Mouse (Mus musculus): Measurements from ENCODE around the gene Samd3. TPM values are rescaled to one million over a fixed set of nuclear protein-coding genes. Genes with fewer than 3 reads are reported as not detected.

The Samd3 gene
- polyA plus RNA-seq, 1 experiment from 2014 or later = 0.18 TPM

GRCm38 (mm10) chr10:26226734-26227133 lies 2.8 kb upstream of the Samd3 start:
- no peak overlapping the region for H3K27ac ChIP-seq (ENCODE audit: low read length)
- H3K27me3 ChIP-seq (replicated peaks; ENCODE audit: insufficient read depth, low read length) = no peaks in the 10 kb centered on the region
- ATAC-seq (peak; percentile 55; the same call in 1 of the 2 replicates), DNase-seq (ENCODE audit: low spot score) (peak; percentile 17)
- H3K9me3 ChIP-seq (ENCODE audit: low read length) = no peaks in the 10 kb centered on the region
- H3K4me3 ChIP-seq (ENCODE audit: low read depth, low read length) = no peak overlapping the region
- 27% methylated on average over 2 of the region's 2 CpGs for WGBS
- no peak overlapping the region for H3K4me2 ChIP-seq (replicated peaks; ENCODE audit: low read depth, low read length)
- H3K9ac ChIP-seq (replicated peaks; ENCODE audit: low read depth) = no peak overlapping the region
- H3K4me1 ChIP-seq (ENCODE audit: insufficient read depth, low read depth, low read length) = no peaks in the 10 kb centered on the region
- no peaks in the 10 kb centered on the region for H3K36me3 ChIP-seq (ENCODE audit: insufficient read depth, low read length)
- TF ChIP-seq CTCF (IDR thresholded peaks at IDR 0.05) (no peak), EP300 (IDR thresholded peaks at IDR 0.05) (no peak)

DNA sequence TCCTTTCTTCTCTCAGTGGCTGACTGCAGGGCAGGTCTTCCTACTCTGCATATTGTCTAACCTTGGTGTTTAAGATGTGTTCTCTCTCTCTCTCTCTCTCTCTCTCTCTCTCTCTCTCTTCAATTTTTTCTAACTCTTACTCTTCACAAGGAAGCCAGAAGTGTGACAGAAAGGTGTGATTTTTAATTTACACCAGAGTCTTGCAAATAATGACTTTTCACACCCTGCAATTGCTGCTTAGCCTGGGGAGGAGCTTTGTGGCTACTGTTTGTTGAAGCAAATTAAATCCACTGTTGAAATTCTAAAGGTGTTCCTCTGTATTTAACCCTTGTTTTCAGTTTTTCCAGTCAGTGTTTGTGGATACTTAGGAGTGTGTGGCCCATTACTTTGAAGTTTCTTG lies 1.3 kb upstream of the Samd3 start:
- H3K9ac ChIP-seq (replicated peaks; ENCODE audit: low read depth) = no peak overlapping the region
- no peak for TF ChIP-seq CTCF (IDR thresholded peaks at IDR 0.05)
- TF ChIP-seq EP300 (IDR thresholded peaks at IDR 0.05) = no peak
- no peaks in the 10 kb centered on the region for H3K4me1 ChIP-seq (ENCODE audit: insufficient read depth, low read depth, low read length)
- no peaks in the 10 kb centered on the region for H3K9me3 ChIP-seq (ENCODE audit: low read length)
- no peak overlapping the region for H3K4me3 ChIP-seq (ENCODE audit: low read depth, low read length)
- H3K27ac ChIP-seq (ENCODE audit: low read length) = no peak overlapping the region
- H3K27me3 ChIP-seq (replicated peaks; ENCODE audit: insufficient read depth, low read length) = no peaks in the 10 kb centered on the region
- DNase-seq (ENCODE audit: low spot score) (no peak), ATAC-seq (no peak)
- no peak overlapping the region for H3K4me2 ChIP-seq (replicated peaks; ENCODE audit: low read depth, low read length)
- no peaks in the 10 kb centered on the region for H3K36me3 ChIP-seq (ENCODE audit: insufficient read depth, low read length)

DNA sequence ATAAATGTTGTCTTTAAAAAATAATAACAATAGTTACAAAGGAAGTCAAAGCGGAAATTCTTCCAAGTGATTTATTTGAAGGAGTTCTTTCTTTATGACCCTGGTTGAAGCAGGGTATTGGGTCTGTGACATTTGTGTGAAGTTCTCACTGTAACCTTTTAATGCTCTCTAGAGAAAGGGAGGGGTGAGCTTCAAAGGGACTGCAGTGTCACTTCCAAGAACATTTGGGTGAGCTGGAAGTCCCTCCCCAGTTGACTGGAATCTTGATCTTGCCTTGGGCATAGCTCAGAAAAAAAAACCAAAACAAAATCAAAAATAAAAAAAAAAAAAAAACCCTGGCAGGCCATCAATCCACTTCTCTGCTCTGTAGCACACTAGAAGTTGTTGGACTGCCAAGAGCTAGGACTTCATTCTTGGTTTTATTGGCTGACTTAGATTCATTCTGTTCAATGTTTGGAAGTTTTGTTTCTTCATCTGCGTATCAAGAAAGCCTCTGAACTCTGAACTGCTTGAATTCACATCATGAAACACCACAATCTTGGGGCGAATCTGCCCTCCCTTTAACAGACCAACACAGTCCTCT lies 2.7 kb downstream of the Samd3 start:
- no peak overlapping the region for H3K27ac ChIP-seq (ENCODE audit: low read length)
- 61% methylated on average over 3 of the region's 3 CpGs for WGBS

GRCm38 (mm10) chr10:26238559-26238958 lies 9.1 kb downstream of the Samd3 start:
- no peak for TF ChIP-seq EP300 (IDR thresholded peaks at IDR 0.05)
- TF ChIP-seq CTCF (IDR thresholded peaks at IDR 0.05) = peak; percentile 46
- DNase-seq (ENCODE audit: low spot score) = no peak
- H3K27me3 ChIP-seq (replicated peaks; ENCODE audit: insufficient read depth, low read length) = no peaks in the 10 kb centered on the region
- peak; percentile 47 for ATAC-seq
- no peak overlapping the region for H3K4me3 ChIP-seq (ENCODE audit: low read depth, low read length)
- no peaks in the 10 kb centered on the region for H3K4me1 ChIP-seq (ENCODE audit: insufficient read depth, low read depth, low read length)
- no peak overlapping the region for H3K4me2 ChIP-seq (replicated peaks; ENCODE audit: low read depth, low read length)
- no peaks in the 10 kb centered on the region for H3K9me3 ChIP-seq (ENCODE audit: low read length)
- H3K9ac ChIP-seq (replicated peaks; ENCODE audit: low read depth) = no peak overlapping the region
- H3K36me3 ChIP-seq (ENCODE audit: insufficient read depth, low read length) = no peaks in the 10 kb centered on the region
- 31% methylated on average over 4 of the region's 4 CpGs for WGBS
- no peak overlapping the region for H3K27ac ChIP-seq (ENCODE audit: low read length)

More for the DNA sequence above, 2.7 kb downstream of the Samd3 start:
- DNase-seq (ENCODE audit: low spot score) (peak; percentile 32), ATAC-seq (peak; percentile 57)
- Histone ChIP-seq H3K4me2 (replicated peaks; ENCODE audit: low read depth, low read length) (no peak overlapping the region), H3K9ac (replicated peaks; ENCODE audit: low read depth) (no peak overlapping the region), H3K36me3 (ENCODE audit: insufficient read depth, low read length) (no peaks in the 10 kb centered on the region), H3K4me1 (ENCODE audit: insufficient read depth, low read depth, low read length) (no peaks in the 10 kb centered on the region), H3K9me3 (ENCODE audit: low read length) (no peaks in the 10 kb centered on the region), H3K4me3 (ENCODE audit: low read depth, low read length) (no peak overlapping the region), H3K27me3 (replicated peaks; ENCODE audit: insufficient read depth, low read length) (no peaks in the 10 kb centered on the region)
- no peak for TF ChIP-seq CTCF (IDR thresholded peaks at IDR 0.05)
- peak; percentile 23; the same call in 1 of the 2 replicates for TF ChIP-seq EP300 (IDR thresholded peaks at IDR 0.05)

- DNase-seq (ENCODE audit: low spot score) (peak; percentile 46), ATAC-seq (peak; percentile 56)
- Histone ChIP-seq H3K27ac (ENCODE audit: low read length) (no peak overlapping the region), H3K36me3 (ENCODE audit: insufficient read depth, low read length) (no peaks in the 10 kb centered on the region), H3K4me2 (replicated peaks; ENCODE audit: low read depth, low read length) (no peak overlapping the region), H3K27me3 (replicated peaks; ENCODE audit: insufficient read depth, low read length) (no peaks in the 10 kb centered on the region), H3K4me1 (ENCODE audit: insufficient read depth, low read depth, low read length) (no peaks in the 10 kb centered on the region), H3K9me3 (ENCODE audit: low read length) (no peaks in the 10 kb centered on the region), H3K9ac (replicated peaks; ENCODE audit: low read depth) (no peak overlapping the region), H3K4me3 (ENCODE audit: low read depth, low read length) (no peak overlapping the region)
- TF ChIP-seq EP300 (IDR thresholded peaks at IDR 0.05) (0 out of 2 replicates have a peak, but pooled peaks have one; percentile 20), CTCF (IDR thresholded peaks at IDR 0.05) (no peak)
- 12% methylated on average over 1 of the region's 1 CpGs for WGBS
Observed at GRCm38 (mm10) chr10:26239090-26239489, 9.6 kb downstream of the Samd3 start.

- H3K4me2 ChIP-seq (replicated peaks; ENCODE audit: low read depth, low read length) = no peak overlapping the region
- no peaks in the 10 kb centered on the region for H3K4me1 ChIP-seq (ENCODE audit: insufficient read depth, low read depth, low read length)
- H3K27ac ChIP-seq (ENCODE audit: low read length) = no peak overlapping the region
- H3K9me3 ChIP-seq (ENCODE audit: low read length) = no peaks in the 10 kb centered on the region
- 89% methylated on average over 3 of the region's 3 CpGs for WGBS
- DNase-seq (ENCODE audit: low spot score) = no peak
- H3K4me3 ChIP-seq (ENCODE audit: low read depth, low read length) = no peak overlapping the region
- TF ChIP-seq EP300 (IDR thresholded peaks at IDR 0.05) = no peak
- no peak for TF ChIP-seq CTCF (IDR thresholded peaks at IDR 0.05)
- ATAC-seq = no peak
- H3K27me3 ChIP-seq (replicated peaks; ENCODE audit: insufficient read depth, low read length) = no peaks in the 10 kb centered on the region
- no peak overlapping the region for H3K9ac ChIP-seq (replicated peaks; ENCODE audit: low read depth)
- no peaks in the 10 kb centered on the region for H3K36me3 ChIP-seq (ENCODE audit: insufficient read depth, low read length)
Observed at GRCm38 (mm10) chr10:26243203-26243602, 13.7 kb downstream of the Samd3 start.

DNA sequence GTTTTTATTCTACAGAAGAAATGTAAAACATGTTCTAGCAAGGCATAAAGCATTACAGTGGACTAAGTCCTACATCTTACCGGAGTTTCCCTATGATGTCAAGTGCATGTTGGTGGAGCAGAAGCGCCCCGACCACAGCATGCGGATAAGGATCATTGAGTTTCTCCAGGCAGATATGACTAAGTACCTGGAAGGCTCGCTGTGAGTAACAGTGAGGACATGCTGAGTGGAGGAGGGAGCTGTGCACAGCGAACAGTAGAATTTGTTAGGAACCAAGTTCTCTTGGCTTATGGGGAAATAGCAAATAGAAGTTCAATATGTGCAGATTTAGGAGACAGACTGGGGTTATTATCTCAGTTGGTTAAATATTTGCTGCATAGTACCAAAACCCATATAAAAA lies 15.0 kb downstream of the Samd3 start:
- H3K9ac ChIP-seq (replicated peaks; ENCODE audit: low read depth) = no peak overlapping the region
- 63% methylated on average over 6 of the region's 6 CpGs for WGBS
- no peak overlapping the region for H3K27ac ChIP-seq (ENCODE audit: low read length)
- no peaks in the 10 kb centered on the region for H3K9me3 ChIP-seq (ENCODE audit: low read length)
- DNase-seq (ENCODE audit: low spot score) = no peak
- no peak overlapping the region for H3K4me2 ChIP-seq (replicated peaks; ENCODE audit: low read depth, low read length)
- no peaks in the 10 kb centered on the region for H3K36me3 ChIP-seq (ENCODE audit: insufficient read depth, low read length)
- H3K4me1 ChIP-seq (ENCODE audit: insufficient read depth, low read depth, low read length) = no peaks in the 10 kb centered on the region
- no peak overlapping the region for H3K4me3 ChIP-seq (ENCODE audit: low read depth, low read length)
- no peaks in the 10 kb centered on the region for H3K27me3 ChIP-seq (replicated peaks; ENCODE audit: insufficient read depth, low read length)
- no peak for ATAC-seq
- no peak for TF ChIP-seq EP300 (IDR thresholded peaks at IDR 0.05)
- no peak for TF ChIP-seq CTCF (IDR thresholded peaks at IDR 0.05)
